Mouse (Mus musculus): Measurements from ENCODE around the gene Acer2. TPM values are rescaled to one million over a fixed set of nuclear protein-coding genes. Genes with fewer than 3 reads are reported as not detected.

Acer2 gene
- polyA plus RNA-seq, 1 experiment from 2014 or later = 18.1 TPM

GRCm38 (mm10) chr4:86957576-86958411 is 83.6 kb downstream of the Acer2 start:
- H3K27ac ChIP-seq = no peak overlapping the region
- H3K4me1 ChIP-seq = peaks cover 5% of the 10 kb centered on the region; the same call in 1 of the 2 replicates
- H3K36me3 ChIP-seq = no peaks in the 10 kb centered on the region
- H3K9me3 ChIP-seq = no peaks in the 10 kb centered on the region
- H3K9ac ChIP-seq = no peak overlapping the region
- no peak for ATAC-seq (ENCODE audit: insufficient number of reproducible peaks, insufficient read depth, low FRiP score, low TSS enrichment, low read depth)
- H3K27me3 ChIP-seq = no peaks in the 10 kb centered on the region
- H3K4me2 ChIP-seq = peak overlapping the region; percentile 37
- 40% methylated on average over 14 of the region's 14 CpGs for WGBS
- H3K4me3 ChIP-seq = no peak overlapping the region

DNA sequence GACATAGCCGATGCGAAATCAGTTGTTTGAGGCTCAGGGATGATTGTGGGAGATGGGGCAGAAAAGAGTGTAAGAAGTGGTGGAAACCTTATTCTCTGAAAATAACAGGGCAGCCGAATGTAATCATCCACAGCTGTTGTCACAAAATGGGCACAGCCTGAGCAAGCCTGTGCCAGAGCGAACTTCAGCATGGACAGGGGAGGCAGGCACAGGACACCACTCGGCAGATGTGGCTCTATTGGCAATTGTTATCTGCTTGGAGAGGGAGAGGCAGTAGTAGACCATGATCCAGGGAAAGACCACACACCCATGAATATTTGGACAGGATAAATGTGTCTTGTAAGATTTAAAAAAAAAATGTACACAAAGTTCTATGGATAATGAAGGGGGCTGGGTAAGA is 103.1 kb downstream of the Acer2 start:
- Histone ChIP-seq H3K4me1 (no peaks in the 10 kb centered on the region), H3K27me3 (no peaks in the 10 kb centered on the region), H3K9ac (no peak overlapping the region), H3K9me3 (peaks cover 6% of the 10 kb centered on the region), H3K4me2 (no peak overlapping the region), H3K27ac (no peak overlapping the region), H3K36me3 (no peaks in the 10 kb centered on the region), H3K4me3 (no peak overlapping the region)
- WGBS = 75% methylated on average over 5 of the region's 5 CpGs
- ATAC-seq (ENCODE audit: insufficient number of reproducible peaks, insufficient read depth, low FRiP score, low TSS enrichment, low read depth) = no peak

Other genes starting within 250 kb of the Acer2 start
- 73.5 and 75.0 TPM in 2 replicates for gene Plin2, start 204.3 kb upstream of the Acer2 start, polyA plus RNA-seq (2015; fragmentation: Nextera tagmentation; extraction: Ambion mirVana)
- 7.2 and 8.3 TPM in 2 replicates for gene Dennd4c, start 125.8 kb upstream of the Acer2 start, polyA plus RNA-seq (2015; fragmentation: Nextera tagmentation; extraction: Ambion mirVana)
- 720 and 781 TPM in 2 replicates for gene Rps6, start 17.0 kb upstream of the Acer2 start, polyA plus RNA-seq (2015; fragmentation: Nextera tagmentation; extraction: Ambion mirVana)